Mouse (Mus musculus): ENCODE data around the gene Lpin2. TPM values are rescaled to one million over a fixed set of nuclear protein-coding genes. Genes with fewer than 3 reads are reported as not detected.

Lpin2 gene
- total and polyA plus RNA-seq, 3 experiments: 22.4 to 32.1 TPM; not detected in 1

- TF ChIP-seq SIN3A (IDR thresholded peaks at IDR 0.05; ENCODE audit: low read length): peak; percentile 68; the same call in 1 of the 2 replicates
- peak; percentile 64; the same call in 1 of the 2 replicates for TF ChIP-seq MXI1 (IDR thresholded peaks at IDR 0.05; ENCODE audit: low read depth, low read length)
- TF ChIP-seq TBP (IDR thresholded peaks at IDR 0.05; ENCODE audit: low read depth, low read length): peak; percentile 34; the same call in 1 of the 2 replicates
- no peak for TF ChIP-seq CHD1 (IDR thresholded peaks at IDR 0.05; ENCODE audit: low read depth, low read length)
- TF ChIP-seq ZNF384 (IDR thresholded peaks at IDR 0.05; ENCODE audit: low read depth, low read length): no peak
- TF ChIP-seq ETS1 (IDR thresholded peaks at IDR 0.05; ENCODE audit: low read depth, low read length): peak; percentile 39; the same call in 1 of the 2 replicates
- TF ChIP-seq UBTF (IDR thresholded peaks at IDR 0.05; ENCODE audit: borderline replicate concordance, insufficient read depth, low read depth, low read length): no peak
- TF ChIP-seq EP300 (IDR thresholded peaks at IDR 0.05; ENCODE audit: low read depth in 1 of 2, low read length in 2 of 2): peak in 1 of 2 experiments; percentile 36; a peak in 1 of 4 replicates
- TF ChIP-seq NELFE (IDR thresholded peaks at IDR 0.05; ENCODE audit: low read depth, low read length): no peak
- TF ChIP-seq MYC (IDR thresholded peaks at IDR 0.05; ENCODE audit: low read depth, low read length): 0 out of 2 replicates have a peak, but pooled peaks have one; percentile 52
- H3K79me2 ChIP-seq (ENCODE audit: control insufficient read depth, insufficient read depth, low read length, poor library complexity): peaks cover 2% of the 10 kb centered on the region
- peak overlapping the region; percentile 44 for H3K9ac ChIP-seq (ENCODE audit: control insufficient read depth, low read depth, low read length, poor library complexity, severe bottlenecking)
- peak overlapping the region; percentile 52 for H3K27ac ChIP-seq (ENCODE audit: control insufficient read depth, low read depth, low read length)
- H3K27me3 ChIP-seq (ENCODE audit: control insufficient read depth in 1 of 2, insufficient read depth in 2 of 2, low read length in 2 of 2): no peaks in the 10 kb centered on the region
- peak overlapping the region; percentile 27 to 45 for H3K4me3 ChIP-seq (ENCODE audit: control insufficient read depth in 1 of 2, insufficient read depth in 1 of 2, low read depth in 2 of 2, low read length in 2 of 2)
- no peaks in the 10 kb centered on the region for H3K9me3 ChIP-seq (replicated peaks; ENCODE audit: insufficient read depth, low read length)
- H3K4me1 ChIP-seq (ENCODE audit: control insufficient read depth in 1 of 2, insufficient read depth in 2 of 2, low read length in 2 of 2): peaks cover 20 to 22% of the 10 kb centered on the region in 2 experiments
- peak; percentile 65 for DNase-seq (ENCODE audit: low read depth, low spot score)
- peaks cover 0 to 22% of the 10 kb centered on the region in 2 experiments; a peak in 2 of 4 replicates for H3K36me3 ChIP-seq (ENCODE audit: control insufficient read depth in 1 of 2, insufficient read depth in 2 of 2, low read length in 2 of 2)
Observed at GRCm38 (mm10) chr17:71178530-71179181, 3.7 kb upstream of the Lpin2 start.

GRCm38 (mm10) chr17:71179551-71180309 lies 2.6 kb upstream of the Lpin2 start:
- Histone ChIP-seq H3K4me3 (ENCODE audit: control insufficient read depth in 1 of 2, insufficient read depth in 1 of 2, low read depth in 2 of 2, low read length in 2 of 2) (no peak overlapping the region), H3K9me3 (replicated peaks; ENCODE audit: insufficient read depth, low read length) (no peaks in the 10 kb centered on the region), H3K27ac (ENCODE audit: control insufficient read depth, low read depth, low read length) (no peak overlapping the region), H3K4me1 (ENCODE audit: control insufficient read depth in 1 of 2, insufficient read depth in 2 of 2, low read length in 2 of 2) (peaks cover 20 to 22% of the 10 kb centered on the region in 2 experiments), H3K27me3 (ENCODE audit: control insufficient read depth in 1 of 2, insufficient read depth in 2 of 2, low read length in 2 of 2) (no peaks in the 10 kb centered on the region), H3K79me2 (ENCODE audit: control insufficient read depth, insufficient read depth, low read length, poor library complexity) (peaks cover 13% of the 10 kb centered on the region), H3K9ac (ENCODE audit: control insufficient read depth, low read depth, low read length, poor library complexity, severe bottlenecking) (no peak overlapping the region), H3K36me3 (ENCODE audit: control insufficient read depth in 1 of 2, insufficient read depth in 2 of 2, low read length in 2 of 2) (peaks cover 0 to 22% of the 10 kb centered on the region in 2 experiments; a peak in 2 of 4 replicates)
- TF ChIP-seq POLR2AphosphoS5 (IDR thresholded peaks at IDR 0.05; ENCODE audit: borderline replicate concordance, low read depth, low read length): no peak
- TF ChIP-seq TAL1 (IDR thresholded peaks at IDR 0.05; ENCODE audit: low read length): no peak
- no peak for TF ChIP-seq MEF2A (IDR thresholded peaks at IDR 0.05; ENCODE audit: extremely low read depth, insufficient replicate concordance, low read depth, low read length, poor library complexity, severe bottlenecking)
- no peak for TF ChIP-seq MAX (IDR thresholded peaks at IDR 0.05; ENCODE audit: low read length)
- no peak for TF ChIP-seq E2F4 (IDR thresholded peaks at IDR 0.05; ENCODE audit: borderline replicate concordance, low read depth, low read length)
- no peak for TF ChIP-seq CHD2 (IDR thresholded peaks at IDR 0.05; ENCODE audit: low read length)
- TF ChIP-seq TCF12 (IDR thresholded peaks at IDR 0.05; ENCODE audit: low read depth, low read length): no peak
- no peak for TF ChIP-seq GATA1 (IDR thresholded peaks at IDR 0.05; ENCODE audit: low read depth, low read length)
- no peak for TF ChIP-seq NELFE (IDR thresholded peaks at IDR 0.05; ENCODE audit: low read depth, low read length)
- TF ChIP-seq ZC3H11A (IDR thresholded peaks at IDR 0.05; ENCODE audit: low read depth, low read length): no peak
- no peak for TF ChIP-seq KAT2A (conservative IDR thresholded peaks at IDR 0.05; ENCODE audit: low read depth, low read length)
- TF ChIP-seq ZNF384 (IDR thresholded peaks at IDR 0.05; ENCODE audit: low read depth, low read length): no peak
- DNase-seq (ENCODE audit: low read depth, low spot score): no peak
